Mouse (Mus musculus): ENCODE data around the gene Rtn4ip1. TPM values are rescaled to one million over a fixed set of nuclear protein-coding genes. Genes with fewer than 3 reads are reported as not detected.

Gene Rtn4ip1
- polyA plus RNA-seq, 1 experiment, result 7.9 TPM

DNA sequence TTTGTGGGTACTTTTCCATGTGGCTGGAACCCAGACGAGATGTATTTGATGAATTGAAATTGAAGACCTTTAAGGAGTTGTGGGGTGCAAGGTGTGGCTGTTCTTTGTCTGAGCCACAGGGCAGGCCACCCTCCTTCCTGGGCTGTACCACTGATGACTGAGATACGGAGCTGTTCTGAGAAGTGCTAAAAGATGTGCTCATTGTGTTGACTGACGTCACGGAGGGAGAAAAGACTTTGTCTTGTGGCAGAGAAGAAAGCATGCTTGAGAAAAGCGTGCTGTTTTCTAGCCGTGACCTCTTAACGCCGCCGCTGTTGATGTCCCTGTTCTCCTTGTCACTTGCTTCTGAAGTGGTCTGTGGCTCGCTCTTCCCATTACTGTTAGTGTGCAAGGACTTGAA is 95.7 kb downstream of the Rtn4ip1 start:
- TF ChIP-seq MYOG (IDR thresholded peaks at IDR 0.05; ENCODE audit: control insufficient read depth, extremely low read depth, insufficient read length) (no peak), MYOD1 (IDR thresholded peaks at IDR 0.05; ENCODE audit: control insufficient read depth, insufficient read length, low read depth) (no peak), CTCF (IDR thresholded peaks at IDR 0.05; ENCODE audit: control insufficient read depth, insufficient read depth, insufficient read length) (no peak), CEBPB (IDR thresholded peaks at IDR 0.05; ENCODE audit: low read depth) (no peak), USF1 (IDR thresholded peaks at IDR 0.05; ENCODE audit: low read depth) (no peak), MAX (IDR thresholded peaks at IDR 0.05) (no peak), FOSL1 (IDR thresholded peaks at IDR 0.05; ENCODE audit: insufficient read depth, low read length, poor library complexity, severe bottlenecking) (no peak)

GRCm38 (mm10) chr10:43998023-43998422 is 96.4 kb downstream of the Rtn4ip1 start:
- H3K36me3 ChIP-seq (ENCODE audit: control insufficient read depth, insufficient read depth), result peaks cover 17% of the 10 kb centered on the region
- no peak for TF ChIP-seq USF1 (IDR thresholded peaks at IDR 0.05; ENCODE audit: low read depth)
- TF ChIP-seq MAX (IDR thresholded peaks at IDR 0.05), result no peak
- no peak overlapping the region for H3ac ChIP-seq (ENCODE audit: control insufficient read depth, insufficient read length, low read depth)
- H3K79me2 ChIP-seq (ENCODE audit: control insufficient read depth, insufficient read depth), result peaks cover 96% of the 10 kb centered on the region
- peaks cover 55% of the 10 kb centered on the region for H3K79me3 ChIP-seq (ENCODE audit: low read depth)
- H3K27me3 ChIP-seq (ENCODE audit: control insufficient read depth, insufficient read depth, insufficient read length), result no peaks in the 10 kb centered on the region
- H3K4me3 ChIP-seq (ENCODE audit: insufficient read depth, poor library complexity, severe bottlenecking), result no peak overlapping the region

More for the DNA sequence above, 95.7 kb downstream of the Rtn4ip1 start:
- H3K27me3 ChIP-seq (ENCODE audit: control insufficient read depth, insufficient read depth, insufficient read length), result no peaks in the 10 kb centered on the region
- no peak overlapping the region for H3ac ChIP-seq (ENCODE audit: control insufficient read depth, insufficient read length, low read depth)
- no peak overlapping the region for H3K4me3 ChIP-seq (ENCODE audit: insufficient read depth, poor library complexity, severe bottlenecking)
- peaks cover 90% of the 10 kb centered on the region for H3K79me2 ChIP-seq (ENCODE audit: control insufficient read depth, insufficient read depth)
- H3K79me3 ChIP-seq (ENCODE audit: low read depth), result peaks cover 55% of the 10 kb centered on the region
- peaks cover 23% of the 10 kb centered on the region for H3K36me3 ChIP-seq (ENCODE audit: control insufficient read depth, insufficient read depth)

DNA sequence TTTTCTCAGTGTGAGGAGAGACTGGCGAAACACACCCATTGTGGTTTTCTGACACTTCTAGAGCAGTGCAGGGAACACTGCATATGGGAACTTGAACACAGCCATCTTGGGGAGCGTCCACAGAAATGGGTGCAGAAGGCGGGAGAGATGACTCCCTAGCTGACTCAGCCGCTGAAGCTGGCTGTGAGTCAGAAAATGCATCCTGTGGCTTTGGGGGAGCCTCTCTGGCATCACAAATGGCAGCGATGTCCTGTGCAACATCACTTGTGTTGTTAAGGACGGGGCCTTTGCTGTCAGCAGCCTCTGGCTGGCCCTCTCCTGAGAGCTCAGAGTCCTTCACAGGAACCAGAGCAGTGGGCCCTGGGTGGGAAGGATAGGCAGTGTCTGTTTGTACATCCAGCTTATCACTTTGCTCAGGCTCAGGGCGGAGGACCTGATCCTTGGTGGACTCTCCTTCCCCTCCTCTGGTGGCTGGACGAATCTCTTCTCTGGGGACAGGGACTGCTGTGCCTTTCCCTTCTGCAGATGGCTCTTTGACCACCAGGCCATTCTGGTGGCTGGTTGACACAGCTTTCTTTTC is 97.0 kb downstream of the Rtn4ip1 start:
- Histone ChIP-seq H3ac (ENCODE audit: control insufficient read depth, insufficient read length, low read depth) (peak overlapping the region; percentile 10), H3K79me2 (ENCODE audit: control insufficient read depth, insufficient read depth) (peaks cover 96% of the 10 kb centered on the region), H3K36me3 (ENCODE audit: control insufficient read depth, insufficient read depth) (peaks cover 17% of the 10 kb centered on the region), H3K4me3 (ENCODE audit: insufficient read depth, poor library complexity, severe bottlenecking) (no peak overlapping the region), H3K79me3 (ENCODE audit: low read depth) (peaks cover 58% of the 10 kb centered on the region), H3K27me3 (ENCODE audit: control insufficient read depth, insufficient read depth, insufficient read length) (no peaks in the 10 kb centered on the region)
- no peak for TF ChIP-seq CEBPB (IDR thresholded peaks at IDR 0.05; ENCODE audit: low read depth)
- peak; percentile 70 for TF ChIP-seq MAX (IDR thresholded peaks at IDR 0.05)
- no peak for TF ChIP-seq USF1 (IDR thresholded peaks at IDR 0.05; ENCODE audit: low read depth)
- peak; percentile 87 for TF ChIP-seq FOSL1 (IDR thresholded peaks at IDR 0.05; ENCODE audit: insufficient read depth, low read length, poor library complexity, severe bottlenecking)
- peak; percentile 52 for TF ChIP-seq MYOD1 (IDR thresholded peaks at IDR 0.05; ENCODE audit: control insufficient read depth, insufficient read length, low read depth)
- TF ChIP-seq CTCF (IDR thresholded peaks at IDR 0.05; ENCODE audit: control insufficient read depth, insufficient read depth, insufficient read length), result no peak

DNA sequence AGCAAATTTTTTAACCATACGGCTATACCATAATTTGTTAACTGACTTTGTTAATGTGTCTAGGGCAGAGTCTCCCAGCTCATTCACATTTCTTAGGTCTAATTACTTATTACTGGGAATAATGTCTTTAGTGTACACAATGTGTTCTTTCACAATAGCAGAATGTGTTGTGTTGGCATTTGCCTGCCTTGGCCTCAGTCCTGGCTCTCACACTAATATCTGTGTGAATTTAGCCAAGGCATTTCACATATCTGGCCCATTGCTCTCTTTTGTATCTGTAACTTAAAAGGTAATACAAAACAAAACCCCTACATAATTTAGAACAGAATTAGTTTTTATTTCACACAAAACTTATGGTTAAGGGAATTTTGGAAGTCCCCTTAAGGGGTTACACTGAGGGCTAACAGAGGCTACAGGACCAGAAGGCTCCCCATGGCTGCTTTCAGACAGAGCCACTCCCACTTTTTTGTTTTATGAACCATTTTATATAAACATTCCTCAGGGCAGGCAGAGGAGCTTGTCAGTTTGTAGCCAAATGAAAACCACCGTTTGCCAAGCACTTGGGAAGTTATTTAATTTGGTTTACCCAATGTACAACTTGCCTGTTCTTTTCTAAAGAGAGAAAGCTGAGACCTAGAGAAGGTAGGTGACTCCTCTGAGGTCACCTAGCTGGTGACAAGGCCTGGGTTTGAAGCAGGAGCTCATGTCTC is 98.7 kb downstream of the Rtn4ip1 start:
- H3K27me3 ChIP-seq (ENCODE audit: control insufficient read depth, insufficient read depth, insufficient read length), result no peaks in the 10 kb centered on the region
- TF ChIP-seq CTCF (IDR thresholded peaks at IDR 0.05; ENCODE audit: control insufficient read depth, insufficient read depth, insufficient read length), result no peak
- peaks cover 17% of the 10 kb centered on the region for H3K36me3 ChIP-seq (ENCODE audit: control insufficient read depth, insufficient read depth)
- H3K79me3 ChIP-seq (ENCODE audit: low read depth), result peaks cover 48% of the 10 kb centered on the region
- H3K79me2 ChIP-seq (ENCODE audit: control insufficient read depth, insufficient read depth), result peaks cover 84% of the 10 kb centered on the region
- no peak overlapping the region for H3K4me3 ChIP-seq (ENCODE audit: insufficient read depth, poor library complexity, severe bottlenecking)
- no peak overlapping the region for H3ac ChIP-seq (ENCODE audit: control insufficient read depth, insufficient read length, low read depth)

DNA sequence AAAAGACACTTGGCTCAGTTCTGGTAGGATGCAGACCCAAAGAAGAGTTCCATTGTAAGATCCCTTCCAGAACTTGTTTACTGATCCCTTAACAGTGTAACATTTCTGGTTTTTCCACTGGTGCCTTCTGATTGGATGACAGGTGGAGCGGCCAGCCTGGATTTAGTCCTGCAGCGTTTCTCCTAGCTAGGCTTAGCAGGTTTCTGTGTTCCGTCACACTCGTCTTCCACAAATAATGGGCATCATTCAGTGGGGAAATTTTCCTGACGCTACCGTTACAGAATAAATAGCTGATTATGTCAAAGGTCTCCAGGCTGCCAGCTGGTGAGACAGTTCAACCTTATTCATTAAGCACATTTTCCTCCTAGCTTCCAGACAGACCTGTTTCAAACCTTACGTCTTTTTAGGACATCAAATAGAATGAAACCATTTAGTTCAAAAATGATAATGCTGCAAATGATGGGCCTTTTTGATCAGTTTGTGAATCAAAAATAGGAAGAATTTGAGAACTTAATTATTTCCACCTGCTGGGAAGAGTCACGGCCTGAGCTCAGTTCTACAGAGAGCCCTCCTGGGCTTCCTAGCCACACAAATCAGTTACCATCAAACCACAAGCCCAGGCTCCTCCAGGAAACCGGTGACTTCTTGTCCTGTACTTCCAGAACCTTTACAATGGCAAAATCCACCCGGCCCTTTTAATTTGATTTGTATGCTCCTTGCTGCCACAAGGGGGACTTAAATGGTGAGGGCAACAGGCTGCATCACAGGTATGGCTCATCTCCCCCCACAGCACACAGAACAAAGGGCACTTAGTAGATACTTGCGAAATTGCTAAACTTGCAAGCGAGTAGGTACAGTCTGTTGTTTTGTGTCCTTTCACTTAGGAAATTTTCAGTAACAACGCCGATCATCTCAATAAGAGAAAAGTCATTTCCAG is 100.7 kb downstream of the Rtn4ip1 start:
- Histone ChIP-seq H3K4me3 (ENCODE audit: insufficient read depth, poor library complexity, severe bottlenecking) (peak overlapping the region; percentile 68), H3K36me3 (ENCODE audit: control insufficient read depth, insufficient read depth) (peaks cover 8% of the 10 kb centered on the region), H3K79me3 (ENCODE audit: low read depth) (peaks cover 38% of the 10 kb centered on the region), H3ac (ENCODE audit: control insufficient read depth, insufficient read length, low read depth) (peak overlapping the region; percentile 24), H3K27me3 (ENCODE audit: control insufficient read depth, insufficient read depth, insufficient read length) (no peaks in the 10 kb centered on the region), H3K79me2 (ENCODE audit: control insufficient read depth, insufficient read depth) (peaks cover 64% of the 10 kb centered on the region)
- peak; percentile 9 for TF ChIP-seq CTCF (IDR thresholded peaks at IDR 0.05; ENCODE audit: control insufficient read depth, insufficient read depth, insufficient read length)
- TF ChIP-seq USF1 (IDR thresholded peaks at IDR 0.05; ENCODE audit: low read depth), result no peak
- TF ChIP-seq CEBPB (IDR thresholded peaks at IDR 0.05; ENCODE audit: low read depth), result peak; percentile 46
- no peak for TF ChIP-seq MAX (IDR thresholded peaks at IDR 0.05)
- TF ChIP-seq MYOG (IDR thresholded peaks at IDR 0.05; ENCODE audit: control insufficient read depth, extremely low read depth, insufficient read length), result no peak
- no peak for TF ChIP-seq MYOD1 (IDR thresholded peaks at IDR 0.05; ENCODE audit: control insufficient read depth, insufficient read length, low read depth)
- no peak for TF ChIP-seq FOSL1 (IDR thresholded peaks at IDR 0.05; ENCODE audit: insufficient read depth, low read length, poor library complexity, severe bottlenecking)

All from C2C12 (cell line).